Comparison of ENCODE assay signal across 22 mouse cellular contexts in the genomic region with DNA sequence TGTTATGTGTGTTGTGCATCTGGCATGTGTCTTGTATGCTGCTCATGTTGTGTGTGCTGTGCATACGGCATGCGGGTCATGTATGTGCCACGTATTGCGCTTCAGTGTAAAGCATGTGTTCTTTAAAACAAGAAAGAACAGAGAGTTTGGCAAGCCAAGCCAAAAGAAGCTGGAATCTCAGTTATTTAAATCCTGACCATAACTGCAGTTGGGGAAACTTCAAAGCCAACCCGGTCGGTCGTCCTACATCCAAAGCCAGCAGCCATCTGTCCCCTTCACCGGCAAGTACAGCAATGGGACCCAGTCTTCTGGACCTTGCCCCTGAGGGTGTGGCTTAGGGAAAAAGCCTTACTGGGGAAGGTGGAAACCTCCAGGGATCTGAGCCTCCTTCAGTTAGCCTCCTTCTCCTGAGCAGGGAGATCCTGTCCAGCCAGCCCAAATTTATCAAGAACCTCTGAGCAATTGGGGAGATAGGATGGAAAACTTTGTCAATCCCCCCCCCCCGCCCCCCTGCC. TPM values are rescaled to one million over a fixed set of nuclear protein-coding genes. Genes with fewer than 3 reads are reported as not detected.
DNase-seq lines count a peak whose midpoint lies in the region; ATAC-seq and TF ChIP-seq lines count a peak whose summit lies in the region.
"Had no signal": no experiment of that assay in that cellular context is flagged by ENCODE, and none has a peak within 500 bp of the region (broad histone marks: within the 10 kb centered on the region; RNA-seq: fewer than 3 reads in every experiment).

No protein-coding gene starts in this region.

- peaks cover 69% of the 10 kb centered on the region for H3K4me1 ChIP-seq in limb, embryonic 13.5 days
- H3K4me1 ChIP-seq in hindbrain, postnatal 0 days (ENCODE audit: insufficient read depth, low read length) = no peaks in the 10 kb centered on the region

- H3K36me3 ChIP-seq in limb, embryonic 13.5 days = no peaks in the 10 kb centered on the region
- H3K36me3 ChIP-seq in hindbrain, postnatal 0 days (ENCODE audit: insufficient read depth, low read length) = no peaks in the 10 kb centered on the region
- H3K36me3 ChIP-seq: midbrain, embryonic 13.5 days; neural tube, embryonic 12.5 days had no signal

- 38% methylated on average over 9 of the region's 9 CpGs for WGBS in limb, embryonic 13.5 days
- 64% methylated on average over 9 of the region's 9 CpGs for WGBS in hindbrain, postnatal 0 days

- ATAC-seq in limb, embryonic 13.5 days (ENCODE audit: low FRiP score, low read depth) = no peak
- ATAC-seq in hindbrain, postnatal 0 days = no peak
- ATAC-seq: midbrain, embryonic 13.5 days had no signal

- no peaks in the 10 kb centered on the region for H3K27me3 ChIP-seq in limb, embryonic 13.5 days
- no peaks in the 10 kb centered on the region for H3K27me3 ChIP-seq in hindbrain, postnatal 0 days (ENCODE audit: insufficient read depth, low read length)
- H3K27me3 ChIP-seq: CH12.LX; neural tube, embryonic 12.5 days had no signal

- DNase-seq in gastrocnemius, adult 2 months = no peak
- DNase-seq in gastrocnemius, postnatal 10 days = no peak
- peak; percentile 16 for DNase-seq in lung, postnatal 10 days
- DNase-seq in lung, postnatal 25 days (ENCODE audit: low spot score) = no peak
- no peak for DNase-seq in hindbrain, postnatal 0 days (ENCODE audit: low spot score)
- no peak for DNase-seq in right cerebral cortex, postnatal 10 days (ENCODE audit: low spot score in 2 of 2)
- DNase-seq in ovary, adult 18-20 months (ENCODE audit: low spot score) = no peak
- DNase-seq: adrenal gland, postnatal 36 days; cerebellum, adult 18-20 months; heart, postnatal 36 days; kidney, adult 11 months; kidney, postnatal 25 days; left cerebral cortex, postnatal 4 days; right cerebral cortex, adult 18-20 months had no signal

- no peaks in the 10 kb centered on the region for H3K9me3 ChIP-seq in limb, embryonic 13.5 days
- no peaks in the 10 kb centered on the region for H3K9me3 ChIP-seq in hindbrain, postnatal 0 days (ENCODE audit: low read length)
- H3K9me3 ChIP-seq: midbrain, embryonic 13.5 days; neural tube, embryonic 12.5 days had no signal

- H3K27ac ChIP-seq in gastrocnemius, adult 2 months = peak overlapping the region; percentile 61; the same call in 1 of the 2 replicates
- peak overlapping the region; percentile 71; the same call in 1 of the 2 replicates for H3K27ac ChIP-seq in limb, embryonic 13.5 days
- H3K27ac ChIP-seq in hindbrain, postnatal 0 days = no peak overlapping the region
- H3K27ac ChIP-seq: heart, adult 2 months; hindbrain, embryonic 14.5 days; liver, embryonic 14.5 days; midbrain, embryonic 13.5 days; neural tube, embryonic 12.5 days had no signal

- H3K9ac ChIP-seq in limb, embryonic 13.5 days = no peak overlapping the region
- H3K9ac ChIP-seq in hindbrain, postnatal 0 days (replicated peaks; ENCODE audit: low read length) = no peak overlapping the region
- H3K9ac ChIP-seq: hindbrain, embryonic 14.5 days; liver, embryonic 14.5 days; midbrain, embryonic 13.5 days; neural tube, embryonic 12.5 days had no signal

- no peak overlapping the region for H3K4me3 ChIP-seq in gastrocnemius, adult 2 months
- no peak overlapping the region for H3K4me3 ChIP-seq in limb, embryonic 13.5 days
- H3K4me3 ChIP-seq in hindbrain, postnatal 0 days (ENCODE audit: low read length) = no peak overlapping the region
- H3K4me3 ChIP-seq: heart, adult 2 months; left cerebral cortex, adult 2 months; midbrain, embryonic 13.5 days; neural tube, embryonic 12.5 days had no signal

- intact Hi-C loops in gastrocnemius, adult 2 months (cut with DNase I) = no loop called here

- no peak overlapping the region for H3K4me2 ChIP-seq in limb, embryonic 13.5 days (replicated peaks)
- H3K4me2 ChIP-seq in hindbrain, postnatal 0 days (ENCODE audit: low read depth, low read length) = no peak overlapping the region
- H3K4me2 ChIP-seq: hindbrain, embryonic 14.5 days; midbrain, embryonic 13.5 days; neural tube, embryonic 12.5 days had no signal

- TF ChIP-seq CTCF in gastrocnemius, adult 2 months (IDR thresholded peaks at IDR 0.05) = no peak
- TF ChIP-seq CTCF in hindbrain, postnatal 0 days (IDR thresholded peaks at IDR 0.05; ENCODE audit: low read depth) = no peak

RNA-seq across cellular contexts. Expression of a gene that starts 26.0 kb away (rescaled TPM):
- 10 to 100 TPM; 21.5 to 28.3 TPM for total RNA-seq in gastrocnemius, adult 2 months (2021)
- 10 to 100 TPM; 27.0 to 27.1 TPM for total RNA-seq in gastrocnemius, postnatal 10 days (2021)
- polyA plus RNA-seq in limb, embryonic 13.5 days (2015; fragmentation: Nextera tagmentation; extraction: Ambion mirVana) = 18.6 and 19.1 TPM in 2 replicates
- 27.1 and 28.9 TPM in 2 replicates for total RNA-seq in hindbrain, postnatal 0 days (2014; rRNA removed)
- polyA plus RNA-seq in hindbrain, postnatal 0 days (2015; fragmentation: Nextera tagmentation; extraction: Ambion mirVana) = 9.8 and 11.3 TPM in 2 replicates
